Mouse (Mus musculus): ENCODE results near the gene Comt. TPM values are rescaled to one million over a fixed set of nuclear protein-coding genes. Genes with fewer than 3 reads are reported as not detected.

Comt gene
- polyA plus RNA-seq, 1 experiment from 2014 or later: 83.5 TPM

Small RNA genes lying within 50 kb of the gene (microRNA-seq; reads per million reads assigned to microRNA genes)
- not detected for gene Gm26219

Other genes with a start within 250 kb of the Comt start
- gene Ccdc188, start 209.0 kb downstream of the Comt start, polyA plus RNA-seq (2016; fragmentation: Nextera tagmentation; extraction: Ambion mirVana): not detected in 2 replicates
- gene Zdhhc8, start 191.7 kb downstream of the Comt start, polyA plus RNA-seq (2016; fragmentation: Nextera tagmentation; extraction: Ambion mirVana): 21.2 and 27.5 TPM in 2 replicates
- 83.3 and 111 TPM in 2 replicates for gene Trmt2a, start 178.2 kb downstream of the Comt start, polyA plus RNA-seq (2016; fragmentation: Nextera tagmentation; extraction: Ambion mirVana)
- gene Ranbp1, start 178.1 kb downstream of the Comt start, polyA plus RNA-seq (2016; fragmentation: Nextera tagmentation; extraction: Ambion mirVana): 601 and 873 TPM in 2 replicates
- 1.4 and 4.0 TPM in 2 replicates for gene Gm49776, start 168.5 kb downstream of the Comt start, polyA plus RNA-seq (2016; fragmentation: Nextera tagmentation; extraction: Ambion mirVana)
- 25.4 and 30.0 TPM in 2 replicates for gene Dgcr8, start 137.6 kb downstream of the Comt start, polyA plus RNA-seq (2016; fragmentation: Nextera tagmentation; extraction: Ambion mirVana)
- 51.3 and 62.1 TPM in 2 replicates for gene Tango2, start 78.7 kb downstream of the Comt start, polyA plus RNA-seq (2016; fragmentation: Nextera tagmentation; extraction: Ambion mirVana)
- gene Arvcf, start 78.7 kb downstream of the Comt start, polyA plus RNA-seq (2016; fragmentation: Nextera tagmentation; extraction: Ambion mirVana): 25.8 and 29.7 TPM in 2 replicates
- gene Txnrd2, start 468 bp downstream of the Comt start, polyA plus RNA-seq (2016; fragmentation: Nextera tagmentation; extraction: Ambion mirVana): 40.1 and 47.7 TPM in 2 replicates
- gene Gnb1l, start 71.9 kb upstream of the Comt start, polyA plus RNA-seq (2016; fragmentation: Nextera tagmentation; extraction: Ambion mirVana): 10.8 and 17.1 TPM in 2 replicates
- 1.3 and 1.6 TPM in 2 replicates for gene Rtl10, start 72.0 kb upstream of the Comt start, polyA plus RNA-seq (2016; fragmentation: Nextera tagmentation; extraction: Ambion mirVana)
- 1.00 and 6.9 TPM in 2 replicates for gene Tbx1, start 163.8 kb upstream of the Comt start, polyA plus RNA-seq (2016; fragmentation: Nextera tagmentation; extraction: Ambion mirVana)
- 6.0 and 7.4 TPM in 2 replicates for gene Gp1bb, start 195.6 kb upstream of the Comt start, polyA plus RNA-seq (2016; fragmentation: Nextera tagmentation; extraction: Ambion mirVana)
- 0.26 and 1.1 TPM in 2 replicates for gene Gm49601, start 199.6 kb upstream of the Comt start, polyA plus RNA-seq (2016; fragmentation: Nextera tagmentation; extraction: Ambion mirVana)
- gene Sept5, start 203.1 kb upstream of the Comt start, polyA plus RNA-seq (2016; fragmentation: Nextera tagmentation; extraction: Ambion mirVana): 4.3 and 11.7 TPM in 2 replicates

All from heart, embryonic 10.5 days (tissue).